Mouse (Mus musculus): ENCODE measurements at regions not wholly inside any gene's neighbourhood (a gene's known extent, or its start where the extent isn't known, plus 50 kb on each side); places are given as distances from the start of the nearest gene placed in this dataset.

DNA sequence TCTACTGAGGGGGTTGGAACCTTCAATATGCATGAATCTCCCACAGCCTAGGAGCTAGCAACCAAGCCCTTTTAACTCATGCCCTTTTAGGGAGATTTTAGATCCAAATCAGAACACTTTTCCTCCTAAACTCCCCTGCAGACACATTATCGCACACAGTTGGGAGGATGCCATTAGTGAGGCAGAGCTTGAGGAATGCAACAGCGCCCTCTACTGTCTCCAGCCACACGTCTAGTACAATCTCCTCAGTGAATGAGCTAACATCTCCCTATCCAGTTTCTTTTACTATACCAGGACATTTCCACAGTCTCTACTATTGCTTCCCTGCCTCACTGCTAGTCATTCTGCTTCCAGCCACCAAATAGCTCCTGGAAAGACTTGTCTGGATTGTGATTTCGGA, 59.3 kb downstream of the 1700080O16Rik start:
- peak; percentile 91 for DNase-seq (ENCODE audit: low read depth, low spot score)

DNA sequence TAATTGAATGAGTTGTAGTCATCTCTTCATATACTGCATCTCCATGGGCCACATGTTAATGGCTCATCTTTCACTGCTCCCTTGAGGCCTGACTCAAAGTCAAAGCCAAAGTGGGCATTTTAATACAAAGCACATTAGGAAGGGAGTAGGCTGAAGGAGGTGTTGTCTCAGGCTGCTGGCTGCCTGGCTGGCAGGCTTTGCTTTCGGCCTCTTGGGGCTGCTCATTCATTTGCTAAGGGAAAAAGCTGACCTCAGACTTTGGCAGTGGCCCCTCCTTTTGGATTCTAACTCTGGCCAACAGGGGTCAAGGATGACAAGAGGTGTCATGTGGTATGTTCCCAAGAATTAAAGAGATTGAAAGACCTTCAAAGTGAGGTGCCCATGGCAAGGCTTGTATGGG, 61.0 kb downstream of the 1700080O16Rik start:
- no peak for DNase-seq (ENCODE audit: low read depth, low spot score)

DNA sequence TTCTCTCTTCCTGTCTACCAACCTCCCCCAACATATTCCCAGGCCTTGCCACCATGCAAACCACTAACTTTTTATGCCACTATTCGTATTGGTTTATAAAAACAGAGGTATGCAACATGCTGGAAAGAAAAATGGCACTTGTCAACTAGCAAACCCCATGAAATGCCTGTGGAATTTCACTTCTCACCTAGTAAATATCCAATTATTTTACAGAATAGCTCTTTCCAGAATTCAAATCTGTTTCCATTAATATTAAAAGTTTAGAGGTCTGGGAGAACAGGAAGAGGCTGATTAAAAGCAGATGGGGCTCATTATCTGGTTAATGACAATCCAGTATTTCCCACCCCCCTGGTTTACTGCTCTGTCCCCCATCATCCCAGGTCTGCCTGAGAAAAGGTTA, 62.0 kb downstream of the 1700080O16Rik start:
- DNase-seq (ENCODE audit: low read depth, low spot score) = no peak

DNA sequence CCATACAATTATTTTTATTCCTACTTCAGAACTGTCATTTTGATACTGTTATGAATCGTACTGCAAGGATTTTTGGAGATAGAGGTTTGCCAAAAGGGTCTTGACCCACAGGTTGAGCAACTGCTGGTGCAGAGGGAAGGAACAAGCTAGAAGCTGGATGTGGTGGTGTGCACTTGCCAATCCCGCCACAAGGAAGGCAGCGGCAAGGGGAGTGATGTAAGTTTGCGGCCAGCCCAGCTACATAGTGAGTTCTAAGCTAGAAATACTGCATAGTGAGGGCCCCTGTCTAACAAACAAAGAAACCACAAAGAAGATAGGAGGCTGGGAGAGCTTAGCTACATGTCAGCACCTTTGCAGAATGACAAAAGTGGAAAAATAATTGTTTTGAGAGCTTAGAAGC, 74.1 kb downstream of the 1700080O16Rik start:
- no peak for DNase-seq (ENCODE audit: low read depth, low spot score)

DNA sequence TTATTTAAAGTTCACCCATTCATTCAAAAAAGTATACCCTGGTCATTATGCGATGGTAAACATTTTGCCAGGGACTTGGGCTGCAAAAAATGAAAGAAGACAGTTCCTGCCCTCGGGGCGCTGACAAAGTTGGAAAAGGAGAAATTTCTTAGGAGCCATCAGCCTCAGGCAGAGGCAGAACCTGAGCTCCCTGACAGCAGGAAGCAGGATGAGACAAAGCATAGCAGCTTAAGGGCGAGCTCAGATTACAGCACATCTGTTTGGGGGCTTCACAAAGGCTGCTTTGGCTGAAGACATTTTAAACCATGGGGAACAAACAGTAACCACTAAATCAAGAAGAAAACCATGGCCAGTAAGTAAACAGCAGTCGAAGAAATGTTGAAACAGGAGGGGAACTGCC, 75.5 kb downstream of the 1700080O16Rik start:
- DNase-seq (ENCODE audit: low read depth, low spot score) = no peak

DNA sequence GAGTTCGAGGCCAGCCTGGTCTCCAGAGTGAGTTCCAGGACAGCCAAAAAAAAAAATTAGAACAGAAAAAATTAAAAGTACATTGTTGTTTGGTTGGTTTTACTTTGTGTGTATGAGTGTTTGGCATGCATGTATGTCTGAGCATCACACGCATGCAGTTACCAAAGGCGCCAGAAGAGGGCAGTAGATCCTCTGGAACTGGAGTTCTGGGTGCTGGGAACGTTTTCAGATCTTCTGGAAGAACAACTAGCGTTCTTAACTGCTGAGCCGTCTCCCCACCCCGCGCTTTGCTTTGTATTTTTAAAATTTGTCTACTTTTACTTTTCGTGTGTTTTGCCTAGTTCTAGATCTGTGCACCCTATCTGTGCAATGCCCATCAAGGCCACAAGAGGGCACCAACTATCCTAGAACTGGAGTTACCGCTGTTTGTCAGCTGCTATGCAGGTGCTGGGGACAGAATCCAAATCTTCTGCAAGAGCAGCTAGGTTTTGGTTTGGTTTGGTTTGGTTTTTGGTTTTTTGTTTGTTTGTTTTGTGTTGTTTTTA, 76.9 kb downstream of the 1700080O16Rik start:
- no peak for DNase-seq (ENCODE audit: low read depth, low spot score)

DNA sequence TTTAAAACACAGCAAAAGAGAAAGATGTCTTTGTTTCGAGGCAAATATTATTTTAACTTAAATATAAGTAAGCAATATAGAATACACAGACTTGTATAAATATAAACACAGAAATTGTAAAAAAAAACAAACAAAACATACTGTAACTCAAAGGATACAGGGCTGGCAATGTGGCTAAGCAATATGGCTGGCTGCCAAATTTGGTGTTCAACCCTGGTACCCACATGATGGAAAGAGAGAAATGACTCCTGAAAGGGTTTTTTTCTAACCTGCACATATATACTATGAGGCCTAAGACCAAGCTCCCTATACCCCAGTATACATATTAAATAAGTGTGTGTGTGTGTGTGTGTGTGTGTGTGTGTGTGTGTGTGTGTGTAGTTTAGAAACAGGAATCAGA, 79.9 kb downstream of the 1700080O16Rik start:
- DNase-seq (ENCODE audit: low read depth, low spot score) = no peak

DNA sequence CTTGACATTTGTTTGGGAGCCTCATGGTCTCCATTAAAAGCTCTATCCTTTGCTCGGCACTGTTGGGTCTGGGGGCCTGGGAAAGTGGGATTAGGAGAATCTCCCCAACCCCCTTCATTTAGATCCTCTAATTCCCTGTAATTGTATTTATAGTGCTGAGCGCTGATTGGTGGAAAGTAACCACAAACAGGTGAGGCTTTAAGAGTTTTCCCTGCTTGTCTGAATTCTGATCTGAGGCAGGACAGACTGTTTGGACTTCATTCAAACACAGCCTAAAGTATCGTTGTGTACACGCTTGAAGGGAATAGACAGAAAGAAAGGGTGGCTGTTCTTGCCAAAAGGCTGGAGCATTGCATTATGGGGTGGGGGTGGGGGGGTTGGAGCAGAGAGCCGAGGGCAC, 85.1 kb upstream of the Usp26 start:
- no peak for DNase-seq (ENCODE audit: low read depth, low spot score)
